Mouse (Mus musculus) lung, embryonic 14.5 days (tissue): ENCODE measurements around the gene Ccdc71. TPM values are rescaled to one million over a fixed set of nuclear protein-coding genes. Genes with fewer than 3 reads are reported as not detected.
A peak's percentile ranks its signal among the peaks of the same experiment; 100 is the strongest.

ENCODE experiments used
- ATAC-seq: fragments of 200-750 bp; cut with Nextera tagmentation; 2 replicates; pipeline ENCODE4 v1.8.0; 2017; ENCODE audit warnings: mild to moderate bottlenecking, moderate TSS enrichment, moderate library complexity; ENCODE audit not compliant: insufficient read depth
- DNase-seq: peaks from one replicate; pipeline ENCODE4 v3.0.0-alpha.2; 2015
- H3K27ac ChIP-seq: fragments of 300-500 bp; sonication (generic); 2 replicates; pipeline ENCODE4 v1.5.1; 2014; ENCODE audit warnings: low read depth, mild to moderate bottlenecking, moderate library complexity
- H3K27me3 ChIP-seq: fragments of 300-500 bp; sonication (generic); 2 replicates; pipeline ENCODE4 v1.6.1; 2014; ENCODE audit warnings: low read length, control low read depth; ENCODE audit not compliant: insufficient read depth
- H3K36me3 ChIP-seq: fragments of 300-500 bp; sonication (generic); 2 replicates; pipeline ENCODE4 v1.6.1; 2014; ENCODE audit warnings: control low read depth; ENCODE audit not compliant: insufficient read depth
- H3K4me1 ChIP-seq: fragments of 300-500 bp; sonication (generic); 2 replicates; pipeline ENCODE4 v1.6.1; 2014; ENCODE audit warnings: antibody characterized with exemption, control low read depth; ENCODE audit not compliant: insufficient read depth
- H3K4me2 ChIP-seq: fragments of 300-500 bp; sonication (generic); 2 replicates; pipeline ENCODE4 v1.6.1; 2014; ENCODE audit warnings: mild to moderate bottlenecking
- H3K4me3 ChIP-seq: fragments of 300-500 bp; sonication (generic); 2 replicates; pipeline ENCODE4 v1.5.1; 2014; ENCODE audit warnings: low read depth, low read length
- H3K9ac ChIP-seq: fragments of 300-500 bp; sonication (generic); 2 replicates; pipeline ENCODE4 v1.6.1; 2014
- H3K9me3 ChIP-seq: fragments of 300-500 bp; sonication (generic); 2 replicates; pipeline ENCODE4 v1.6.1; 2016; ENCODE audit warnings: low read depth, low read length, control low read depth
- CTCF ChIP-seq: IDR thresholded peaks from 2 replicates; pipeline ENCODE4 v1.5.1; 2016; ENCODE audit warnings: antibody characterized with exemption, low read depth
- WGBS: fragments of 180-500 bp; shearing (Covaris S2); extraction: QIAGEN DNeasy Blood & Tissue Kit; methylation state at CpG from one replicate; pipeline ENCODE4 v1.1.7; 2014; 5-methylcytosine and 5-hydroxymethylcytosine counted together
- polyA plus RNA-seq: library from polyadenylated mRNA; unstranded; fragments of >200 nt; fragmentation: Nextera tagmentation; extraction: Ambion mirVana; gene quantifications from 2 replicates; pipeline ENCODE4 v1.2.1, GENCODE M21; 2014

The Ccdc71 gene
- 46.7 and 46.9 TPM in 2 replicates for polyA plus RNA-seq

DNA sequence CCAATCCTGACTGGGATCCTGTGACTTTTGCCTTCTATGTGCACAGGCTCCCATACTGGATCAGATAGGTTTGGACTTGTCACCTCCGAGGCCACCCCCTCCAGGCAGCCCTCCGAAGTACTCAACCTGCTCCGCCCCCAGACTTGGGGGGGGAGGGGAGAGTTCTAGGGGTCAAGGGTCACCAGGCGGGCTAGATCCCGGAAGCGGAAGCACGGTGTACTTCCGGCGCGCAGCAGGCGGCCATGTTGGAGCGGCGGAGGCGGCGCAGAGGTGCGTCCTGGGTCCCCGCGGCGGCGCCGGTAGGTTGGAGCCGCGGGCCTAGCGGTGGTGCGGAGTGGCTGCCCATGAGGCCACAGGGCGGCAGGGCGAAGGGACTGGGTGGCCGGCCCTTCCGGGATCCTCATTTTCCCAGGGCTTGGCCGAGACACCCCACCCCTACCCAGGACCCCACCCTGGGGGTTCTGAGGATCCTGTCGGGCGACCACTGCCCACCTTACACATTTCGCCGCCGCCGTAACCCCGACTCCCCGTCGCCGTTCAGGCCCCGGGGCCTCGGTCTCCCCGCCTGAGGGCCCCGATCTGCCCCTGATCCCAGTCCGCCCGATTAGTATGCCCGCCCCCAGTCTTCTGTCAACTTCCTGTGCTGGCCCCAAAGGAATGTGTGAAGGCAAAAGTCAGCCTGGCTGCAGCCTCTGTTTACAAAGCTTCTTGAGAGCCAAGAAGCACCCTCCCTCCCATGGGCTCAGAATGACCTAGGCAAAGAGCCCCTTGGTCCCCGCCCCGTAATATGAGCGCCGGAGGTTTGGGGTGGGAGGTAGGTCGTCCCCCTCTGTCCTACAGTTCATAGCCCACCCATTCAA lies at the start of gene Ccdc71:
Gene Ccdc71 (plus strand): TSS at position 209 of the 860 bp plus-strand sequence.
- H3K36me3 ChIP-seq, result peaks cover 32% of the 10 kb centered on the region
- peak within 1 kb of the TSS; percentile 87 for H3K4me3 ChIP-seq
- peak within 1 kb of the TSS; percentile 97 for H3K27ac ChIP-seq
- DNase-seq, result peak; percentile 92
- WGBS, result under 1% methylated on average over 52 of the region's 52 CpGs
- TF ChIP-seq CTCF, result no peak
- peak within 1 kb of the TSS; percentile 93 for H3K9ac ChIP-seq
- H3K4me2 ChIP-seq, result peak within 1 kb of the TSS; percentile 85
- H3K9me3 ChIP-seq, result no peaks in the 10 kb centered on the region
- peaks cover 5% of the 10 kb centered on the region; the same call in 1 of the 2 replicates for H3K4me1 ChIP-seq
- no peaks in the 10 kb centered on the region for H3K27me3 ChIP-seq
- peak; percentile 83 for ATAC-seq

DNA sequence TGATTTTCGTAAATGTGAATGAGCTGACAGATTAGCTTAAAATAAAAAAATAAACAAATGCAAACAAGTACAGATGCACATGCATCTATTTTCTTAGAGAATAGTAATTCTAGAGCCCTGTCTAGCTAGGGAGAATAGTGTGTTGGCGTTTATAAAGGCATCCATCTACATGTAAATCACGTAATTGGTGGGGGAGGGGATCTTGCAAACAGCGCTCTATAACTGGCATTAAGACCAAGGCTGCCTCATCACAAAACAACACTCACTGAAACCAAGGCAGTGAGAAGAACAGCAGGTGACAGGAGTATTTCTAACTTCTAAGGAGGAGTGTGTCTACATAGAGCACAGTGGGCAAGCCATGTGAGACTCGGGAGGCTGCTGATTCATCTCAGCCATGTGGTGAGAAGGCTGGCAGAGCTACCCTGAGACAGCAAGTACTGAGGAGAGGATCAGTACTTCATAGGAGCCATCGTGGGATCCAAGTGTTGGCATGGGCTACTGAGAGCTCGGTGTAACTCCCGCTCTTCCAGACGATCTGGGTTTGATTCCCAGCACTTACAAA lies 48.9 kb upstream of the Ccdc71 start:
- Histone ChIP-seq H3K27ac (no peak overlapping the region), H3K27me3 (no peaks in the 10 kb centered on the region), H3K4me3 (no peak overlapping the region), H3K9ac (no peak overlapping the region), H3K36me3 (no peaks in the 10 kb centered on the region), H3K4me2 (no peak overlapping the region), H3K4me1 (no peaks in the 10 kb centered on the region), H3K9me3 (no peaks in the 10 kb centered on the region)
- WGBS, result 78% methylated on average over 9 of the region's 9 CpGs
- ATAC-seq (no peak), DNase-seq (no peak)
- TF ChIP-seq CTCF, result no peak

DNA sequence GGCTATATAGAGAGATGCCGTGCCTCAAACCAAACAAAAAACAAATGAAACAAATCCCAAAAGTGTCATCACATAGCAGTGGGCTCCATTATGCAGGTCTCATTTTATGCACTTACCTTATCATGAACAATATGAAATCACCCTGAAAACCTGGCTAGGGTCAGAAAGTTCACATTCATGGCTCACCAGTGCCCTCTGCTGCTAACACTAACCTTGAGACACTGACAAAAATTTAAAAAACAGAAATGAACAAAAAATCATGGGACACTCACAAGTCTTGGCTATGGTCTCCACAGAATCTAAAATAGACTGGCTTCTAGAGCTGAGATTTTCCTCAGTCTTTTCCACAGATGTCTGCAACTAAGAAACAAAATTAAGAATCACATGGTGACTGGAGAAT lies 48.1 kb upstream of the Ccdc71 start:
- Histone ChIP-seq H3K27me3 (no peaks in the 10 kb centered on the region), H3K27ac (no peak overlapping the region), H3K9ac (no peak overlapping the region), H3K9me3 (no peaks in the 10 kb centered on the region), H3K4me2 (no peak overlapping the region), H3K36me3 (no peaks in the 10 kb centered on the region), H3K4me1 (no peaks in the 10 kb centered on the region), H3K4me3 (no peak overlapping the region)
- peak; percentile 19 for DNase-seq
- no peak for ATAC-seq
- 70% methylated on average over 1 of the region's 1 CpGs for WGBS
- peak; percentile 32 for TF ChIP-seq CTCF

DNA sequence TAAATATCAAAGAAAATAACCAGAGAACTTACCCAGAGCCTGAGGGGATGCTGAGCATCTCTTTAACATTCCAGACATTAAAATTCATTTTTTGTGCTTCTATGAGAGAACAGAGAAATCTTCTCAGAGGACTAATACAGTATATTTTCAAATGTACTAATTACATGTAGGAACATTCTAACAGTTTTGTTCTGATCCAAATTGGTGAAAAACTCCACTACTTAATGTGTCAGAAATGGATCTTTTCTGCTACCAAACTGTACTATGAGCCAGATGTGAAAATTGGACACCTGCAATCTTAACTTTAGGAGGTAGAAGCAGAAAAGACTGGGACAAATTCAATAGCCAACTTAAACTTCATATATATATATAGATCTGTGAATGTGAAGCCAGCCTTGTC lies 31.9 kb upstream of the Ccdc71 start, which contains the start of gene Ccdc36:
Gene Ccdc36 (minus strand): TSS at position 101 of the 400 bp plus-strand sequence.
- Histone ChIP-seq H3K27ac (no peak within 1 kb of the TSS), H3K4me2 (no peak within 1 kb of the TSS), H3K9ac (no peak within 1 kb of the TSS), H3K9me3 (no peaks in the 10 kb centered on the region), H3K4me1 (no peaks in the 10 kb centered on the region), H3K4me3 (no peak within 1 kb of the TSS), H3K36me3 (no peaks in the 10 kb centered on the region), H3K27me3 (no peaks in the 10 kb centered on the region)
- DNase-seq (no peak), ATAC-seq (no peak)
- TF ChIP-seq CTCF, result no peak

DNA sequence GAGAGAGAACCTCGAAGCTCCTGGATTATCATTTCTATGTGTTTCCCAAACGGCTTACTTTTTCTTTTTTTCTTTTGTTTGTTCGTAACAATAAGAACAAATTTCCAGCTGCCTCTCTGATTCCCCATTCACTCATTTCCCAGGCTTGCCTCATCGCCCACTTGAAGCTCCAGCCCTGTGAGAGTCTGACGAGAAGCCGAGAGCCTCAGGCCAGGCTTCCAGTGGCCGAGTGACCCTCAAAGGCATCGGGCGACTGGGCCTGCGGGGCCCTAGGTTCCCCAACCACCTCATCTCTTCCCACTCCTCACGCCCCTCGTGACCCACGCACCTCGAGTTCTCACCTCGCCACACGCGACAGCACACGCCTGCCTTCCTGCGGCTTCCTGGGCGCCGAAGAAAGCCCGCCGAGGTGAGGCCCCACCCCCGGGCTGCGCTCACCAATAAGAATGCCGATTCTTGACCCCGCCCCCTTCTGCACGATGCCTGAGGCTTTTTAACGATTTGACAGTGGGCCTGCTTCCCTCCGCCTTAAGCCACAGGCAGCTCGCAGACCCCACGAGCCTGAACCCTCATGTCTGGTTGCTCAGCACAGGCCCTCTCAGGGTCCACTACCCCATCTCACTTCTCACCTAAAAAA lies 28.8 kb upstream of the Ccdc71 start:
- DNase-seq, result peak; percentile 81
- peak overlapping the region; percentile 62 for H3K4me2 ChIP-seq
- no peaks in the 10 kb centered on the region for H3K9me3 ChIP-seq
- H3K4me3 ChIP-seq, result peak overlapping the region; percentile 35
- H3K27ac ChIP-seq, result no peak overlapping the region
- peak overlapping the region; percentile 47 for H3K9ac ChIP-seq
- no peaks in the 10 kb centered on the region for H3K27me3 ChIP-seq
- peak; percentile 82 for ATAC-seq
- no peaks in the 10 kb centered on the region for H3K4me1 ChIP-seq
- no peaks in the 10 kb centered on the region for H3K36me3 ChIP-seq
- TF ChIP-seq CTCF, result no peak
- WGBS, result 40% methylated on average over 32 of the region's 32 CpGs

DNA sequence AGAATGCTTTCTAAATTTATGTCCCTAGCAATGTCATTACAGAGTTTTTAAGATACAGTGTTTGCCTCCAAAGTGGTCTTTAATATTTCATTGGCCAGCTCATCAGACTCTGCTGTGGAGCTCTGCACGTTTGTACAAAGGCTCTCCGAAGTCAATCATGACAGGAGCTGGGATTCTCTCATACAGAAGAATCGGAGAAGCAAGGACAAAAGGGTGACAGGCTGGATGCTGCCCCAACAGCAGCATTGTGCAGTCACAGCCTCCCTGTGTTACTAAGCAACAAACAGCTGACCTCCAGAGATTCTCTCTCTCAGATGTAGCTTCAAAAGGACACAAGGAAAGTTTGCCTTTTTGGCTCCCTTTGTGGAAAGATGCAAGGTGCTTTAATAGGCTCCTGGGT lies 24.1 kb upstream of the Ccdc71 start, which contains the start of gene BC048562:
Gene BC048562 (plus strand): TSS at position 301 of the 400 bp plus-strand sequence.
- no peak for DNase-seq
- Histone ChIP-seq H3K9me3 (no peaks in the 10 kb centered on the region), H3K4me3 (no peak within 1 kb of the TSS), H3K36me3 (no peaks in the 10 kb centered on the region), H3K9ac (no peak within 1 kb of the TSS), H3K4me2 (no peak within 1 kb of the TSS), H3K27me3 (no peaks in the 10 kb centered on the region), H3K4me1 (no peaks in the 10 kb centered on the region), H3K27ac (no peak within 1 kb of the TSS)
- TF ChIP-seq CTCF, result no peak
- no peak for ATAC-seq
- WGBS, result 70% methylated on average over 3 of the region's 3 CpGs

DNA sequence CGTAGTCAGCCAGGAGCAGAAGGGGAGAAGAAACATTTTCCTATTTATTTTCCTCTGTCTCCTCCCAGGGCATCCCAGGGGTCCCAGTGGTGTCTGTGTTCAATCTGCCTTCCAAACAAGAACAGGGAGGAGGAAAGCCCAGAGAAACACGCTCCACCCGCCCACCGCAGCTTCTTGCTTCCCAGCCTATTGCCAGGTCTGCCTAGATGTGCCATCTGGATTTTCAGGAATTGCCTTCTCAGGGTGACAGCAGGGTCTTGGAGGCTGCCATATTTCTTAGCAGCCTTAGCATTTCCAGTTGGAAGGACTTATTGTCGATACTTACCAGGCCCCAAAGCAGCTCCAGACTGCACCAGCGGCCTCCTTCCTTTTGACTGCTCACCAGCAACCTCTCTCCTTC lies 21.2 kb upstream of the Ccdc71 start:
- Histone ChIP-seq H3K4me3 (no peak overlapping the region), H3K9ac (no peak overlapping the region), H3K4me2 (no peak overlapping the region), H3K4me1 (no peaks in the 10 kb centered on the region), H3K27ac (no peak overlapping the region), H3K27me3 (no peaks in the 10 kb centered on the region), H3K9me3 (no peaks in the 10 kb centered on the region), H3K36me3 (no peaks in the 10 kb centered on the region)
- TF ChIP-seq CTCF, result no peak
- WGBS, result 73% methylated on average over 6 of the region's 6 CpGs
- ATAC-seq (no peak), DNase-seq (no peak)
